Mouse (Mus musculus): ENCODE data around the gene Sept11.

DNA sequence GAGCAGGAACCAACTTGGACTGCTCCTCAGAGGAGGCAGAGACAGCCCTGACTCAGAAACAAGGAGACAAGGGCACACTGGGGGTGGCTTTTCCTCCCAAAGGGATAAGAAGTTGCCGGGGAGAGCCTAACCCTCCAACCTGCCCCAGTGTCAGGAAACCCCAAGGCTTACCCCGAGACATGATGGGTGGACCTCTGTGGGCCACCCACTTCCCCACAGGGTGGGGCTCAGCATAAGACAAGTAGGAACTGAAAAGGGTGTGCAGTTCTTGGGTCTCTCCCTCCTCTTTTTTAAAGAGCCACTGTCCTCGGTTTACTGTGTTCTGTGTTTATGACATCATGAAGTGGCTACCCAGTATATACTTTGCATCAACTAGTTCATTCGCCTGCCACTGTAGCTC, 59.2 kb downstream of the Sept11 start:
- no peak for TF ChIP-seq POLR2A (IDR thresholded peaks at IDR 0.05; ENCODE audit: extremely low read depth, insufficient read depth, low read length)
- no peak for TF ChIP-seq CTCF (IDR thresholded peaks at IDR 0.05; ENCODE audit: extremely low read depth, insufficient read depth, low read length)
